Mouse (Mus musculus) lung, postnatal 4 days (tissue): Measurements from ENCODE around the gene Kmt2c.
"Not testable (repeated sequence)": the region's sequence is repeated elsewhere in the genome, so short reads cannot be mapped to it uniquely, and the experiment has no call there.

Experiments used
- DNase-seq, 2 experiments: peaks; one replicate each; pipeline ENCODE4 v3.0.0; 2021

The Kmt2c gene

GRCm38 (mm10) chr5:25515767-25516166 lies 17.2 kb upstream of the Kmt2c start, which contains the start of gene Cct8l1:
Cct8l1 (plus strand) TSS chr5:25516067.
- DNase-seq = no peak

GRCm38 (mm10) chr5:25506041-25506440 lies 7.5 kb upstream of the Kmt2c start:
- DNase-seq = no peak

- no peak for DNase-seq
These were observed 2.1 kb upstream of the Kmt2c start for GRCm38 (mm10) chr5:25500686-25501085.

GRCm38 (mm10) chr5:25499423-25500398 lies 1.1 kb upstream of the Kmt2c start:
- DNase-seq = peak; percentile 98 to 99

- DNase-seq = peak; percentile 82 to 91
These were observed 339 bp upstream of the Kmt2c start for GRCm38 (mm10) chr5:25498821-25499422.

GRCm38 (mm10) chr5:25497720-25498345 lies 750 bp downstream of the Kmt2c start:
- DNase-seq = peak; percentile 64 to 75

- no peak for DNase-seq
These were observed 1.2 kb downstream of the Kmt2c start for GRCm38 (mm10) chr5:25497369-25497719.

- no peak for DNase-seq
These were observed 1.9 kb downstream of the Kmt2c start for GRCm38 (mm10) chr5:25496652-25497051.

GRCm38 (mm10) chr5:25478863-25479262 lies 19.7 kb downstream of the Kmt2c start:
- no peak for DNase-seq

GRCm38 (mm10) chr5:25475789-25476188 lies 22.8 kb downstream of the Kmt2c start:
- DNase-seq = no peak

- no peak for DNase-seq
These were observed 26.5 kb downstream of the Kmt2c start for GRCm38 (mm10) chr5:25472070-25472469.

GRCm38 (mm10) chr5:25461956-25462355 lies 36.6 kb downstream of the Kmt2c start:
- no peak for DNase-seq

GRCm38 (mm10) chr5:25455432-25455831 lies 43.2 kb downstream of the Kmt2c start:
- not testable (repeated sequence) for DNase-seq

GRCm38 (mm10) chr5:25452691-25453090 lies 45.9 kb downstream of the Kmt2c start:
- no peak for DNase-seq

- DNase-seq = no peak
These were observed 61.1 kb downstream of the Kmt2c start for GRCm38 (mm10) chr5:25437508-25437907.

GRCm38 (mm10) chr5:25436081-25436480 lies 62.5 kb downstream of the Kmt2c start:
- peak; percentile 41 to 65 for DNase-seq

GRCm38 (mm10) chr5:25422576-25422975 lies 76.0 kb downstream of the Kmt2c start:
- no peak for DNase-seq

- DNase-seq = peak in 1 of 2 experiments; percentile 75
These were observed 78.0 kb downstream of the Kmt2c start for GRCm38 (mm10) chr5:25420601-25421000.

GRCm38 (mm10) chr5:25415382-25415781 lies 83.2 kb downstream of the Kmt2c start:
- DNase-seq = no peak

GRCm38 (mm10) chr5:25396727-25397126 lies 101.9 kb downstream of the Kmt2c start:
- DNase-seq = no peak

- DNase-seq = no peak
These were observed 105.9 kb downstream of the Kmt2c start for GRCm38 (mm10) chr5:25392655-25393054.

GRCm38 (mm10) chr5:25383581-25383980 lies 115.0 kb downstream of the Kmt2c start:
- no peak for DNase-seq

GRCm38 (mm10) chr5:25379188-25379587 lies 119.4 kb downstream of the Kmt2c start:
- DNase-seq = no peak

- no peak for DNase-seq
These were observed 130.2 kb downstream of the Kmt2c start for GRCm38 (mm10) chr5:25368420-25368819.
